ENCODE assay signal across 29 mouse cellular contexts in the genomic region with DNA sequence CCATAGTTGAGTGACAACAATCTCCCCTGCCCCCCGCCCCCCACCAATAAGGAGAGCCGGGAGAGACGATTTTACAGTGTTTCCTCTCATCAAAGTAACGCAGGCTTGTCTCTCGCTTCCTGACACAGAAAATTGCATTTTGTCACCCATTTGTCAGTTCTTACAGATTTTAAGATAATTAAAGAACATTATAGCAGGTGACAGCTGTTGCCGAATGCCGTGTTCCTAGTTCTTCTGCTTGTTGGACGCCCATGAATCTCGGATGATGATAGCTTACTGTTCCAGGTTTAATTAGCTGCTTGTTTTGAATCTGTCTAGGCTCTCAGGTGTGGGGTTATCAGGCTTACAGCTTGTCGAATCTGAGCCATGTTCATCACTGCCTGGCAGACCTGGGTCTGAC.
DNase-seq lines count a peak whose midpoint lies in the region; ATAC-seq lines count a peak whose summit lies in the region.
"Had no signal": no experiment of that assay in that cellular context is flagged by ENCODE, and none has a peak within 500 bp of the region (broad histone marks: within the 10 kb centered on the region; RNA-seq: fewer than 3 reads in every experiment).

No protein-coding gene starts in this region.

- no peaks in the 10 kb centered on the region for H3K36me3 ChIP-seq in forebrain, embryonic 15.5 days
- no peaks in the 10 kb centered on the region for H3K36me3 ChIP-seq in forebrain, embryonic 13.5 days (ENCODE audit: poor library complexity, severe bottlenecking)
- no peaks in the 10 kb centered on the region for H3K36me3 ChIP-seq in hindbrain, embryonic 14.5 days (replicated peaks; ENCODE audit: control insufficient read depth, insufficient read depth)
- H3K36me3 ChIP-seq: embryonic facial prominence, embryonic 10.5 days; embryonic facial prominence, embryonic 13.5 days; G1E; heart, embryonic 12.5 days; heart, embryonic 15.5 days; hindbrain, embryonic 15.5 days had no signal

- no peak overlapping the region for H3K4me3 ChIP-seq in forebrain, embryonic 15.5 days
- H3K4me3 ChIP-seq in forebrain, embryonic 13.5 days, result no peak overlapping the region
- no peak overlapping the region for H3K4me3 ChIP-seq in hindbrain, embryonic 14.5 days (replicated peaks; ENCODE audit: low read length)
- H3K4me3 ChIP-seq: embryonic facial prominence, embryonic 10.5 days; embryonic facial prominence, embryonic 13.5 days; erythroblast, embryonic 14.5 days; gastrocnemius, adult 2 months; heart, embryonic 12.5 days; heart, embryonic 15.5 days; hindbrain, embryonic 15.5 days had no signal

- 43% methylated on average over 10 of the region's 10 CpGs for WGBS in forebrain, embryonic 15.5 days
- 63% methylated on average over 10 of the region's 10 CpGs for WGBS in forebrain, embryonic 13.5 days
- WGBS in hindbrain, embryonic 14.5 days, result 84% methylated on average over 10 of the region's 10 CpGs

- H3K4me1 ChIP-seq in forebrain, embryonic 15.5 days, result peaks cover 8% of the 10 kb centered on the region; the same call in 1 of the 2 replicates
- no peaks in the 10 kb centered on the region for H3K4me1 ChIP-seq in forebrain, embryonic 13.5 days
- no peaks in the 10 kb centered on the region for H3K4me1 ChIP-seq in hindbrain, embryonic 14.5 days (replicated peaks; ENCODE audit: control insufficient read depth, insufficient read depth, low read length)
- H3K4me1 ChIP-seq: embryonic facial prominence, embryonic 10.5 days; embryonic facial prominence, embryonic 13.5 days; heart, embryonic 12.5 days; heart, embryonic 15.5 days had no signal

- no peak overlapping the region for H3K9ac ChIP-seq in forebrain, embryonic 15.5 days (replicated peaks)
- no peak overlapping the region for H3K9ac ChIP-seq in forebrain, embryonic 13.5 days
- no peak overlapping the region for H3K9ac ChIP-seq in hindbrain, embryonic 14.5 days
- H3K9ac ChIP-seq: embryonic facial prominence, embryonic 13.5 days; heart, embryonic 12.5 days; heart, embryonic 15.5 days; hindbrain, embryonic 15.5 days had no signal

- no peaks in the 10 kb centered on the region for H3K27me3 ChIP-seq in forebrain, embryonic 15.5 days
- no peaks in the 10 kb centered on the region for H3K27me3 ChIP-seq in forebrain, embryonic 13.5 days
- no peaks in the 10 kb centered on the region for H3K27me3 ChIP-seq in hindbrain, embryonic 14.5 days (ENCODE audit: control insufficient read depth, insufficient read depth, low read length)
- H3K27me3 ChIP-seq: embryonic facial prominence, embryonic 13.5 days; heart, embryonic 12.5 days; heart, embryonic 15.5 days; hindbrain, embryonic 15.5 days had no signal

- DNase-seq in heart, adult 11 months, result peak; percentile 60
- DNase-seq in heart, postnatal 25 days (ENCODE audit: low spot score), result no peak
- DNase-seq in left cerebral cortex, postnatal 25 days (ENCODE audit: low spot score in 2 of 2), result peak; percentile 12 to 20
- no peak for DNase-seq in left cerebral cortex, postnatal 4 days
- no peak for DNase-seq in hindbrain, embryonic 14.5 days (ENCODE audit: low spot score)
- DNase-seq: adrenal gland, postnatal 10 days; adrenal gland, postnatal 36 days; B cell, adult 2 months; cerebellum, adult 11-12 months; cerebellum, adult 8-10 months; cerebellum, postnatal 10 days; cerebellum, postnatal 36 days; embryo, embryonic 11 days; gastrocnemius, adult 2 months; gastrocnemius, postnatal 14 days; heart, adult 18-20 months; heart, postnatal 10 days; heart, postnatal 4 days had no signal

- peak overlapping the region; percentile 37; the same call in 1 of the 2 replicates for H3K27ac ChIP-seq in forebrain, embryonic 15.5 days (replicated peaks)
- H3K27ac ChIP-seq in forebrain, embryonic 13.5 days, result no peak overlapping the region
- H3K27ac ChIP-seq in hindbrain, embryonic 14.5 days, result no peak overlapping the region
- H3K27ac ChIP-seq: embryonic facial prominence, embryonic 10.5 days; embryonic facial prominence, embryonic 13.5 days; gastrocnemius, adult 2 months; heart, embryonic 15.5 days; hindbrain, embryonic 15.5 days had no signal

- H3K4me2 ChIP-seq in forebrain, embryonic 15.5 days (replicated peaks), result no peak overlapping the region
- no peak overlapping the region for H3K4me2 ChIP-seq in forebrain, embryonic 13.5 days
- H3K4me2 ChIP-seq in hindbrain, embryonic 14.5 days (replicated peaks), result no peak overlapping the region
- H3K4me2 ChIP-seq: embryonic facial prominence, embryonic 13.5 days; heart, embryonic 12.5 days; heart, embryonic 15.5 days; hindbrain, embryonic 15.5 days had no signal

- intact Hi-C loops in heart, postnatal 25 days (cut with DNase I), result no loop called here
- intact Hi-C loops in left cerebral cortex, postnatal 25 days (cut with DNase I), result loop anchor here (10.0 kb wide), 1 partner anchor 296 kb away; no protein-coding TSS in a partner anchor
- intact Hi-C loops in left cerebral cortex, postnatal 4 days (cut with DNase I), result no loop called here

- H3K9me3 ChIP-seq in forebrain, embryonic 15.5 days, result no peaks in the 10 kb centered on the region
- no peaks in the 10 kb centered on the region for H3K9me3 ChIP-seq in forebrain, embryonic 13.5 days (replicated peaks)
- H3K9me3 ChIP-seq in hindbrain, embryonic 14.5 days (ENCODE audit: control insufficient read depth, low read length), result no peaks in the 10 kb centered on the region
- H3K9me3 ChIP-seq: embryonic facial prominence, embryonic 10.5 days; embryonic facial prominence, embryonic 13.5 days; heart, embryonic 12.5 days; heart, embryonic 15.5 days; hindbrain, embryonic 15.5 days had no signal

- no peak for ATAC-seq in forebrain, embryonic 15.5 days (replicated peaks)
- ATAC-seq in forebrain, embryonic 13.5 days, result no peak
- ATAC-seq in hindbrain, embryonic 14.5 days (ENCODE audit: low FRiP score), result no peak
- ATAC-seq: intestine, postnatal 0 days; Patski had no signal

Comparison
In these comparisons a context has a peak if more than half of its experiments do, and no peak if none do; other contexts are left out.
1. DNase-seq: peak in heart, adult 11 months (single experiment) and left cerebral cortex, postnatal 25 days (2 of 2); none in heart, postnatal 25 days (single experiment), left cerebral cortex, postnatal 4 days (single experiment) and hindbrain, embryonic 14.5 days (single experiment).